Mouse (Mus musculus): ENCODE data around the gene Mrgprb8. TPM values are rescaled to one million over a fixed set of nuclear protein-coding genes. Genes with fewer than 3 reads are reported as not detected.
"Not testable (repeated sequence)": the region's sequence is repeated elsewhere in the genome, so short reads cannot be mapped to it uniquely, and the experiment has no call there.

Mrgprb8 gene
- total RNA-seq (2021): not detected

- DNase-seq: no peak
Measured at GRCm38 (mm10) chr7:48388226-48388625, at the start of gene Mrgprb8. TSS of gene Mrgprb8 (plus strand) at chr7:48388526.

- not testable (repeated sequence) for DNase-seq
Measured at GRCm38 (mm10) chr7:48435936-48436335, 47.6 kb downstream of the Mrgprb8 start.

- DNase-seq: no peak
Measured at GRCm38 (mm10) chr7:48436581-48436980, 48.3 kb downstream of the Mrgprb8 start.

Other genes with a start within 250 kb of the Mrgprb8 start
- not detected for gene Mrgprb5, start 219.5 kb upstream of the Mrgprb8 start, total RNA-seq (2021)
- gene Mrgprb4, start 189.2 kb upstream of the Mrgprb8 start, total RNA-seq (2021): not detected
- not detected for gene Mrgprb1, start 67.8 kb downstream of the Mrgprb8 start, total RNA-seq (2021)
- not detected for gene Mrgprx2, start 110.8 kb downstream of the Mrgprb8 start, total RNA-seq (2021)
- not detected for gene Mrgprb2, start 169.6 kb downstream of the Mrgprb8 start, total RNA-seq (2021)

Measured in layer of hippocampus, postnatal 36 days (tissue).